ENCODE assay signal across 27 mouse cellular contexts in genomic region chr1:125662058-125662457, GRCm38 (mm10). TPM values are rescaled to one million over a fixed set of nuclear protein-coding genes. Genes with fewer than 3 reads are reported as not detected.
DNase-seq lines count a peak whose midpoint lies in the region; ATAC-seq and TF ChIP-seq lines count a peak whose summit lies in the region.
"Had no signal": no experiment of that assay in that cellular context is flagged by ENCODE, and none has a peak within 500 bp of the region (broad histone marks: within the 10 kb centered on the region; RNA-seq: fewer than 3 reads in every experiment).

No protein-coding gene starts in this region.

- no peaks in the 10 kb centered on the region for H3K36me3 ChIP-seq in stomach, embryonic 15.5 days
- H3K36me3 ChIP-seq in stomach, postnatal 0 days (ENCODE audit: control insufficient read depth, insufficient read depth, low read length), result no peaks in the 10 kb centered on the region
- H3K36me3 ChIP-seq in intestine, postnatal 0 days (ENCODE audit: control insufficient read depth, insufficient read depth), result no peaks in the 10 kb centered on the region
- H3K36me3 ChIP-seq: embryonic facial prominence, embryonic 10.5 days; embryonic facial prominence, embryonic 13.5 days; forebrain, embryonic 12.5 days; forebrain, embryonic 15.5 days; heart, embryonic 12.5 days; hindbrain, embryonic 12.5 days; hindbrain, embryonic 15.5 days had no signal

- no peaks in the 10 kb centered on the region for H3K4me1 ChIP-seq in stomach, embryonic 15.5 days
- H3K4me1 ChIP-seq in stomach, postnatal 0 days (replicated peaks; ENCODE audit: control insufficient read depth, insufficient read depth), result no peaks in the 10 kb centered on the region
- peaks cover 11% of the 10 kb centered on the region; the same call in 1 of the 2 replicates for H3K4me1 ChIP-seq in intestine, postnatal 0 days (replicated peaks; ENCODE audit: control insufficient read depth, insufficient read depth, low read length)
- H3K4me1 ChIP-seq: embryonic facial prominence, embryonic 10.5 days; embryonic facial prominence, embryonic 13.5 days; forebrain, embryonic 12.5 days; forebrain, embryonic 15.5 days; hindbrain, embryonic 12.5 days; hindbrain, embryonic 15.5 days had no signal

- TF ChIP-seq CTCF in stomach, postnatal 0 days (IDR thresholded peaks at IDR 0.05; ENCODE audit: low read depth), result no peak
- no peak for TF ChIP-seq CTCF in intestine, postnatal 0 days (IDR thresholded peaks at IDR 0.05; ENCODE audit: low read depth)

- H3K27ac ChIP-seq in stomach, embryonic 15.5 days, result no peak overlapping the region
- no peak overlapping the region for H3K27ac ChIP-seq in stomach, postnatal 0 days (replicated peaks)
- peak overlapping the region; percentile 71 for H3K27ac ChIP-seq in intestine, postnatal 0 days (ENCODE audit: low read depth, low read length)
- H3K27ac ChIP-seq: embryonic facial prominence, embryonic 10.5 days; embryonic facial prominence, embryonic 13.5 days; forebrain, embryonic 12.5 days; forebrain, embryonic 15.5 days; hindbrain, embryonic 12.5 days; hindbrain, embryonic 15.5 days had no signal

- no peak overlapping the region for H3K4me3 ChIP-seq in stomach, embryonic 15.5 days (replicated peaks)
- no peak overlapping the region for H3K4me3 ChIP-seq in stomach, postnatal 0 days (ENCODE audit: low read depth, low read length)
- no peak overlapping the region for H3K4me3 ChIP-seq in intestine, postnatal 0 days (ENCODE audit: low read depth, low read length)
- H3K4me3 ChIP-seq: embryonic facial prominence, embryonic 10.5 days; embryonic facial prominence, embryonic 13.5 days; erythroblast, embryonic 14.5 days; forebrain, embryonic 12.5 days; forebrain, embryonic 15.5 days; heart, embryonic 12.5 days; hindbrain, embryonic 12.5 days; hindbrain, embryonic 15.5 days had no signal

- H3K4me2 ChIP-seq in stomach, embryonic 15.5 days, result no peak overlapping the region
- no peak overlapping the region for H3K4me2 ChIP-seq in stomach, postnatal 0 days (replicated peaks; ENCODE audit: low read depth)
- H3K4me2 ChIP-seq in intestine, postnatal 0 days (replicated peaks; ENCODE audit: low read depth), result peak overlapping the region; percentile 13; the same call in 1 of the 2 replicates
- H3K4me2 ChIP-seq: embryonic facial prominence, embryonic 13.5 days; forebrain, embryonic 12.5 days; forebrain, embryonic 15.5 days; heart, embryonic 12.5 days; hindbrain, embryonic 12.5 days; hindbrain, embryonic 15.5 days had no signal

- 82% methylated on average over 2 of the region's 2 CpGs for WGBS in stomach, embryonic 15.5 days
- 72% methylated on average over 2 of the region's 2 CpGs for WGBS in stomach, postnatal 0 days
- WGBS in intestine, postnatal 0 days, result 47% methylated on average over 2 of the region's 2 CpGs

- no peaks in the 10 kb centered on the region for H3K27me3 ChIP-seq in stomach, embryonic 15.5 days (replicated peaks)
- H3K27me3 ChIP-seq in stomach, postnatal 0 days (ENCODE audit: control insufficient read depth, insufficient read depth, low read length), result no peaks in the 10 kb centered on the region
- no peaks in the 10 kb centered on the region for H3K27me3 ChIP-seq in intestine, postnatal 0 days (replicated peaks; ENCODE audit: control insufficient read depth, insufficient read depth, low read length)
- H3K27me3 ChIP-seq: embryonic facial prominence, embryonic 13.5 days; forebrain, embryonic 12.5 days; forebrain, embryonic 15.5 days; heart, embryonic 12.5 days; hindbrain, embryonic 12.5 days; hindbrain, embryonic 15.5 days; Patski had no signal

- peak; percentile 43; the same call in 1 of the 2 replicates for ATAC-seq in stomach, embryonic 15.5 days (ENCODE audit: insufficient read depth, low FRiP score, low read depth)
- ATAC-seq in stomach, postnatal 0 days (ENCODE audit: low FRiP score, low TSS enrichment), result no peak
- ATAC-seq in intestine, postnatal 0 days, result peak; percentile 89
- ATAC-seq: forebrain, embryonic 15.5 days; Patski had no signal

- no peaks in the 10 kb centered on the region for H3K9me3 ChIP-seq in stomach, embryonic 15.5 days
- no peaks in the 10 kb centered on the region for H3K9me3 ChIP-seq in stomach, postnatal 0 days (ENCODE audit: control insufficient read depth, low read length)
- no peaks in the 10 kb centered on the region for H3K9me3 ChIP-seq in intestine, postnatal 0 days (ENCODE audit: control insufficient read depth)
- H3K9me3 ChIP-seq: embryonic facial prominence, embryonic 10.5 days; embryonic facial prominence, embryonic 13.5 days; forebrain, embryonic 12.5 days; forebrain, embryonic 15.5 days; hindbrain, embryonic 12.5 days; hindbrain, embryonic 15.5 days had no signal

- DNase-seq in adrenal gland, postnatal 10 days, result peak; percentile 20
- no peak for DNase-seq in adrenal gland, postnatal 4 days (ENCODE audit: low spot score in 2 of 2)
- DNase-seq in stomach, postnatal 0 days (ENCODE audit: low spot score), result no peak
- no peak for DNase-seq in lung, postnatal 36 days
- no peak for DNase-seq in layer of hippocampus, adult 11-12 months (ENCODE audit: low spot score)
- DNase-seq: adrenal gland, postnatal 36 days; cerebellum, adult 11 months; cerebellum, adult 2 months; cerebellum, adult 9-11 months; cerebellum, postnatal 25 days; embryo, embryonic 11 days; gastrocnemius, postnatal 25 days; heart, adult 18-20 months; heart, postnatal 14 days had no signal

- TF ChIP-seq EP300 in stomach, postnatal 0 days (optimal IDR thresholded peaks at IDR 0.05), result no peak

- no peak overlapping the region for H3K9ac ChIP-seq in stomach, embryonic 15.5 days
- no peak overlapping the region for H3K9ac ChIP-seq in stomach, postnatal 0 days (ENCODE audit: low read length)
- no peak overlapping the region for H3K9ac ChIP-seq in intestine, postnatal 0 days (ENCODE audit: low read depth, low read length)
- H3K9ac ChIP-seq: embryonic facial prominence, embryonic 13.5 days; forebrain, embryonic 12.5 days; forebrain, embryonic 15.5 days; heart, embryonic 12.5 days; hindbrain, embryonic 12.5 days; hindbrain, embryonic 15.5 days had no signal

RNA-seq across cellular contexts. Expression of gene Gpr39, which starts 14.7 kb away (rescaled TPM):
- total RNA-seq in adrenal gland, postnatal 10 days (2021), result under 1 TPM; 0.64 to 0.93 TPM
- total RNA-seq in adrenal gland, postnatal 4 days (2021), result 1 to 10 TPM in 1 of 2 experiments, under 1 TPM in 1; 0.51 to 1.1 TPM
- 6.5 and 8.7 TPM in 2 replicates for polyA plus RNA-seq in stomach, embryonic 15.5 days (2015; fragmentation: Nextera tagmentation; extraction: Ambion mirVana)
- 10.2 and 10.4 TPM in 2 replicates for polyA plus RNA-seq in stomach, postnatal 0 days (2015; fragmentation: Nextera tagmentation; extraction: Ambion mirVana)
- 6.8 TPM in 2 replicates for polyA plus RNA-seq in intestine, postnatal 0 days (2015; fragmentation: Nextera tagmentation; extraction: Ambion mirVana)
- total RNA-seq: gastrocnemius, adult 8-10 months; gastrocnemius, postnatal 25 days; hematopoietic stem cell, adult 5-6 weeks had no signal
- polyA plus RNA-seq: embryonic facial prominence, embryonic 13.5 days; erythroblast, embryonic 14.5 days; forebrain, embryonic 12.5 days; forebrain, embryonic 15.5 days had no signal
